Comparison of ENCODE assay signal across 15 mouse cellular contexts in genomic region chr3:34860877-34861649, GRCm38 (mm10).
DNase-seq lines count a peak whose midpoint lies in the region; ATAC-seq and TF ChIP-seq lines count a peak whose summit lies in the region.
"Had no signal": no experiment of that assay in that cellular context is flagged by ENCODE, and none has a peak within 500 bp of the region (broad histone marks: within the 10 kb centered on the region; RNA-seq: fewer than 3 reads in every experiment).

No protein-coding gene starts in this region.

- 54% methylated on average over 16 of the region's 16 CpGs for WGBS in intestine, embryonic 14.5 days
- 70% methylated on average over 16 of the region's 16 CpGs for WGBS in intestine, postnatal 0 days
- WGBS in embryonic facial prominence, embryonic 14.5 days = 64% methylated on average over 16 of the region's 16 CpGs
- 52% methylated on average over 16 of the region's 16 CpGs for WGBS in intestine, embryonic 16.5 days

- intact Hi-C loops in gastrocnemius, postnatal 14 days (cut with DNase I; ENCODE audit: low total_unique reads) = no loop called here

- H3K36me3 ChIP-seq in intestine, embryonic 14.5 days (ENCODE audit: control insufficient read depth, insufficient read depth, low read length) = no peaks in the 10 kb centered on the region
- no peaks in the 10 kb centered on the region for H3K36me3 ChIP-seq in intestine, postnatal 0 days (ENCODE audit: control insufficient read depth, insufficient read depth)
- no peaks in the 10 kb centered on the region for H3K36me3 ChIP-seq in embryonic facial prominence, embryonic 14.5 days (ENCODE audit: control insufficient read depth, insufficient read depth, low read length)
- no peaks in the 10 kb centered on the region for H3K36me3 ChIP-seq in intestine, embryonic 16.5 days (ENCODE audit: control insufficient read depth, insufficient read depth, low read length)
- H3K36me3 ChIP-seq: heart, embryonic 15.5 days had no signal

- H3K27me3 ChIP-seq in intestine, embryonic 14.5 days (replicated peaks; ENCODE audit: control insufficient read depth, insufficient read depth, low read length) = no peaks in the 10 kb centered on the region
- H3K27me3 ChIP-seq in intestine, postnatal 0 days (replicated peaks; ENCODE audit: control insufficient read depth, insufficient read depth, low read length) = no peaks in the 10 kb centered on the region
- no peaks in the 10 kb centered on the region for H3K27me3 ChIP-seq in embryonic facial prominence, embryonic 14.5 days (replicated peaks; ENCODE audit: control insufficient read depth, insufficient read depth, low read length)
- H3K27me3 ChIP-seq in intestine, embryonic 16.5 days (replicated peaks; ENCODE audit: control insufficient read depth, insufficient read depth, low read length) = no peaks in the 10 kb centered on the region
- H3K27me3 ChIP-seq: forebrain, embryonic 13.5 days; heart, embryonic 15.5 days had no signal

- H3K9me3 ChIP-seq in intestine, embryonic 14.5 days (ENCODE audit: control insufficient read depth, low read length) = no peaks in the 10 kb centered on the region
- no peaks in the 10 kb centered on the region for H3K9me3 ChIP-seq in intestine, postnatal 0 days (ENCODE audit: control insufficient read depth)
- H3K9me3 ChIP-seq in embryonic facial prominence, embryonic 14.5 days (ENCODE audit: control insufficient read depth, low read length) = no peaks in the 10 kb centered on the region
- H3K9me3 ChIP-seq in intestine, embryonic 16.5 days (ENCODE audit: control insufficient read depth, low read length) = no peaks in the 10 kb centered on the region
- H3K9me3 ChIP-seq: forebrain, embryonic 13.5 days; heart, embryonic 15.5 days had no signal

- TF ChIP-seq CTCF in intestine, postnatal 0 days (IDR thresholded peaks at IDR 0.05; ENCODE audit: low read depth) = no peak

- no peaks in the 10 kb centered on the region for H3K4me1 ChIP-seq in intestine, embryonic 14.5 days (replicated peaks; ENCODE audit: control insufficient read depth, insufficient read depth, low read length)
- no peaks in the 10 kb centered on the region for H3K4me1 ChIP-seq in intestine, postnatal 0 days (replicated peaks; ENCODE audit: control insufficient read depth, insufficient read depth, low read length)
- H3K4me1 ChIP-seq in embryonic facial prominence, embryonic 14.5 days (ENCODE audit: control insufficient read depth, insufficient read depth, low read length) = no peaks in the 10 kb centered on the region
- H3K4me1 ChIP-seq in intestine, embryonic 16.5 days (ENCODE audit: control insufficient read depth, insufficient read depth, low read length) = no peaks in the 10 kb centered on the region
- H3K4me1 ChIP-seq: forebrain, embryonic 13.5 days had no signal

- no peak overlapping the region for H3K27ac ChIP-seq in intestine, embryonic 14.5 days (ENCODE audit: low read depth)
- no peak overlapping the region for H3K27ac ChIP-seq in intestine, postnatal 0 days (ENCODE audit: low read depth, low read length)
- no peak overlapping the region for H3K27ac ChIP-seq in embryonic facial prominence, embryonic 14.5 days (replicated peaks; ENCODE audit: low read depth, low read length)
- no peak overlapping the region for H3K27ac ChIP-seq in intestine, embryonic 16.5 days (ENCODE audit: low read length)
- H3K27ac ChIP-seq: forebrain, embryonic 13.5 days; heart, embryonic 15.5 days; liver, embryonic 14.5 days had no signal

- H3K9ac ChIP-seq in intestine, embryonic 14.5 days (ENCODE audit: low read length) = no peak overlapping the region
- H3K9ac ChIP-seq in intestine, postnatal 0 days (ENCODE audit: low read depth, low read length) = no peak overlapping the region
- H3K9ac ChIP-seq in embryonic facial prominence, embryonic 14.5 days (ENCODE audit: low read depth, low read length) = no peak overlapping the region
- H3K9ac ChIP-seq in intestine, embryonic 16.5 days (ENCODE audit: low read depth, low read length) = no peak overlapping the region
- H3K9ac ChIP-seq: forebrain, embryonic 13.5 days; heart, embryonic 15.5 days; liver, embryonic 14.5 days had no signal

- no peak overlapping the region for H3K4me3 ChIP-seq in intestine, embryonic 14.5 days (ENCODE audit: low read depth, low read length)
- no peak overlapping the region for H3K4me3 ChIP-seq in intestine, postnatal 0 days (ENCODE audit: low read depth, low read length)
- H3K4me3 ChIP-seq in embryonic facial prominence, embryonic 14.5 days (ENCODE audit: low read depth, low read length) = no peak overlapping the region
- H3K4me3 ChIP-seq in intestine, embryonic 16.5 days (ENCODE audit: low read length) = no peak overlapping the region
- H3K4me3 ChIP-seq: forebrain, embryonic 13.5 days; heart, embryonic 15.5 days had no signal

- no peak overlapping the region for H3K4me2 ChIP-seq in intestine, embryonic 14.5 days (ENCODE audit: low read length)
- no peak overlapping the region for H3K4me2 ChIP-seq in intestine, postnatal 0 days (replicated peaks; ENCODE audit: low read depth)
- H3K4me2 ChIP-seq in embryonic facial prominence, embryonic 14.5 days (ENCODE audit: low read depth, low read length) = no peak overlapping the region
- H3K4me2 ChIP-seq in intestine, embryonic 16.5 days (ENCODE audit: low read depth, low read length) = no peak overlapping the region
- H3K4me2 ChIP-seq: forebrain, embryonic 13.5 days; heart, embryonic 15.5 days had no signal

- ATAC-seq in intestine, embryonic 14.5 days (replicated peaks; ENCODE audit: low FRiP score, low TSS enrichment, low read depth) = 0 out of 2 replicates have a peak, but pooled peaks have one; percentile 32
- no peak for ATAC-seq in intestine, postnatal 0 days
- ATAC-seq in embryonic facial prominence, embryonic 14.5 days (ENCODE audit: low read depth) = peak; percentile 77
- ATAC-seq in intestine, embryonic 16.5 days = 0 out of 2 replicates have a peak, but pooled peaks have one; percentile 31
- ATAC-seq: activated CD4-positive, CD25-positive, alpha-beta regulatory T cell, adult 4 months; forebrain, embryonic 13.5 days had no signal

- no peak for DNase-seq in intestine, embryonic 14.5 days (ENCODE audit: low spot score)
- peak; percentile 48 for DNase-seq in embryonic facial prominence, embryonic 14.5 days (ENCODE audit: low spot score)
- DNase-seq in retina, embryonic 14.5 days (ENCODE audit: low spot score) = peak; percentile 74
- no peak for DNase-seq in left cerebral cortex, adult 8-10 months (ENCODE audit: low spot score in 2 of 2)
- DNase-seq in layer of hippocampus, postnatal 10 days (ENCODE audit: low spot score in 2 of 2) = no peak
- DNase-seq in gastrocnemius, postnatal 14 days = no peak
- DNase-seq: cerebellum, adult 11-12 months; kidney, adult 11 months; lung, postnatal 4 days had no signal

Comparison
In these comparisons a context has a peak if more than half of its experiments do, and no peak if none do; other contexts are left out.
1. DNase-seq: peak in embryonic facial prominence, embryonic 14.5 days (single experiment) and retina, embryonic 14.5 days (single experiment); none in intestine, embryonic 14.5 days (single experiment), left cerebral cortex, adult 8-10 months (0 of 2), layer of hippocampus, postnatal 10 days (0 of 2) and gastrocnemius, postnatal 14 days (single experiment).